Mouse (Mus musculus) forebrain, embryonic 13.5 days (tissue): Measurements from ENCODE around the gene Gpc5. TPM values are rescaled to one million over a fixed set of nuclear protein-coding genes. Genes with fewer than 3 reads are reported as not detected.
A peak's percentile ranks its signal among the peaks of the same experiment; 100 is the strongest.

ENCODE experiments used
- ATAC-seq: fragments of 200-750 bp; cut with Nextera tagmentation; 2 replicates; pipeline ENCODE4 v1.8.0; 2017
- H3K27ac ChIP-seq: fragments of 300-500 bp; sonication (generic); 2 replicates; pipeline ENCODE4 v1.5.1; 2015; ENCODE audit warnings: inconsistent platforms, mild to moderate bottlenecking, moderate library complexity
- H3K27me3 ChIP-seq: fragments of 300-500 bp; sonication (generic); 2 replicates; pipeline ENCODE4 v1.6.1; 2015; ENCODE audit warnings: mild to moderate bottlenecking, inconsistent platforms
- H3K36me3 ChIP-seq: fragments of 300-500 bp; sonication (generic); 2 replicates; pipeline ENCODE4 v1.6.1; 2015; ENCODE audit warnings: mild to moderate bottlenecking, inconsistent platforms; ENCODE audit not compliant: poor library complexity, severe bottlenecking
- H3K4me1 ChIP-seq: fragments of 300-500 bp; sonication (generic); 2 replicates; pipeline ENCODE4 v1.6.1; 2015; ENCODE audit warnings: inconsistent platforms
- H3K4me2 ChIP-seq: fragments of 300-500 bp; sonication (generic); 2 replicates; pipeline ENCODE4 v1.6.1; 2015; ENCODE audit warnings: inconsistent platforms, mild to moderate bottlenecking, moderate library complexity
- H3K4me3 ChIP-seq: fragments of 300-500 bp; sonication (generic); 2 replicates; pipeline ENCODE4 v1.5.1; 2015; ENCODE audit warnings: mild to moderate bottlenecking, inconsistent platforms
- H3K9ac ChIP-seq: fragments of 300-500 bp; sonication (generic); 2 replicates; pipeline ENCODE4 v1.6.1; 2015; ENCODE audit warnings: mild to moderate bottlenecking, inconsistent platforms
- H3K9me3 ChIP-seq: fragments of 300-500 bp; sonication (generic); replicated peaks from 2 replicates; pipeline ENCODE4 v1.6.1; 2016; ENCODE audit warnings: inconsistent platforms
- WGBS: fragments of 180-500 bp; shearing (Covaris S2); methylation state at CpG from one replicate; pipeline ENCODE4 v1.1.7; 2015; 5-methylcytosine and 5-hydroxymethylcytosine counted together
- polyA plus RNA-seq: library from polyadenylated mRNA; unstranded; fragments of >200 nt; fragmentation: Nextera tagmentation; extraction: Ambion mirVana; gene quantifications from 2 replicates; pipeline ENCODE4 v1.2.1, GENCODE M21; 2015

Gpc5 gene
- 0.77 and 1.4 TPM in 2 replicates for polyA plus RNA-seq

DNA sequence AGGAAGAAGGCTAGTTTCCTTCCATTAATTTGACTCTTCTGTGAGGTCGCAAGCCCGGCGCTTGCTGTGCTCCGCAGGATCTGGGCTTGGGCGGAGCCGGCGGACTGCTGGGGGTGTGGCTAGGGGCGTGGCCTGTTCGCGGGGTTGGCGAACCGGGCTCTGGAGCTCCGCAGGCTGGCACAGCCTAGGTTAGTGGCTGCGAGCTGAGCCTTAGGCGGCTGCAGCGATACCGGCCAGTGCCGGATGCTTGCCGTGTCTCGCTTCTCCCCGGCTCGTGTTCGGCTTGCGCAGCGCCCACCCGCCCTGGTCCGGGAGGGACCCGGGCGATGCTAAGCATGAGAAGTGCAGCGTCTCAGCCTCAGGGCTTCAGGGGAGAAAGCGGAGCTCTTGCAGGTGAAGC is at the start of gene Gpc5:
Gene Gpc5, plus strand, starts transcription at position 135 of the 400 bp plus-strand sequence.
- no peaks in the 10 kb centered on the region for H3K9me3 ChIP-seq
- peak within 1 kb of the TSS; percentile 74 for H3K9ac ChIP-seq
- H3K4me3 ChIP-seq = peak within 1 kb of the TSS; percentile 67
- ATAC-seq = peak; percentile 100
- H3K27ac ChIP-seq = no peak within 1 kb of the TSS
- H3K27me3 ChIP-seq = peaks cover 45% of the 10 kb centered on the region
- H3K4me2 ChIP-seq = peak within 1 kb of the TSS; percentile 99
- under 1% methylated on average over 31 of the region's 31 CpGs for WGBS
- H3K4me1 ChIP-seq = peaks cover 10% of the 10 kb centered on the region
- no peaks in the 10 kb centered on the region for H3K36me3 ChIP-seq

DNA sequence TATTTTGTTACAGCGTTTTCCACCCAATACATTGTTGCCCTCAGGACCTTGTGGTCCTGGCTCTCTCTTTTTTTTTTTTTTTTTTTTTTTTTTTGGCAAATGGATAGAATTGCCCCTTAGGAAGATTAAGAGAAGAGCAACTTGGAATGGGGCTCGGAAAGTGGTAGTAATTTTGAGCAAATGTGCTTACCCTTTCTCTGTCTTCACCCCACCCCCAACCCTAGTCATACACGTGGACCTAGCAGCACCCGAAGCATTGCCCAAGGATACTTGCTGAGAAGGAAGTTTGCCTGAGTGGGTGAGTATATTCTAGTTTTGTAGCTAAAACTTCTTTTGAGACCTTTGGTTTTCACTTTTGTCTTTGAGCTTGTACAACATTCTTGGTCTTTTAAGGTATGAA is 49.4 kb upstream of the Gpc5 start:
- H3K4me2 ChIP-seq = peak overlapping the region; percentile 61
- peak overlapping the region; percentile 94; the same call in 1 of the 2 replicates for H3K27ac ChIP-seq
- no peaks in the 10 kb centered on the region for H3K9me3 ChIP-seq
- peaks cover 5% of the 10 kb centered on the region; the same call in 1 of the 2 replicates for H3K27me3 ChIP-seq
- no peak for ATAC-seq
- WGBS = 1% methylated on average over 4 of the region's 4 CpGs
- H3K9ac ChIP-seq = peak overlapping the region; percentile 99
- H3K4me3 ChIP-seq = peak overlapping the region; percentile 94
- H3K4me1 ChIP-seq = peaks cover 40% of the 10 kb centered on the region
- H3K36me3 ChIP-seq = peaks cover 43% of the 10 kb centered on the region

DNA sequence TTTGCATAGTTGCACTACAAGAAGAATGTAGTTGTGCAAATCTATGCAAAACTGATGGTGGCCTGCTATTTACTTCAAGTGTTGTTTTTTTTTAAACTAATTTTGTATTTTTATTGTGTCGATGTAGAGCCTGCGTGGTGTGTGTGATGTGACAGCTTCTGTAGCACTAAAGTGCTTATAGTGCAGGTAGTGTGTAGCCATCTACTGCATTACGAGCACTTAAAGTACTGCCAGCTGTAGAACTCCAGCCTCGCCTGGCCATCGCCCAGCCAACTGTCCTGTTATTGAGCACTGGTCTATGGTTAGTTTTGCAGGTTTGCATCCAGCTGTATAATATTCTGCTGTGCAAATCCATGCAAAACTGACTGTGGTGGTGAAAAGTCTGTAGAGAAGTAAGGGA is 48.0 kb upstream of the Gpc5 start:
- H3K4me1 ChIP-seq = peaks cover 40% of the 10 kb centered on the region
- ATAC-seq = no peak
- no peak overlapping the region for H3K27ac ChIP-seq
- peak overlapping the region; percentile 94 for H3K4me3 ChIP-seq
- WGBS = 84% methylated on average over 5 of the region's 5 CpGs
- no peaks in the 10 kb centered on the region for H3K9me3 ChIP-seq
- 0 out of 2 replicates have a peak, but pooled peaks cover under 1% of the 10 kb centered on the region for H3K27me3 ChIP-seq
- peaks cover 47% of the 10 kb centered on the region for H3K36me3 ChIP-seq
- H3K9ac ChIP-seq = no peak overlapping the region; the same call in 1 of the 2 replicates
- peak overlapping the region; percentile 61 for H3K4me2 ChIP-seq

DNA sequence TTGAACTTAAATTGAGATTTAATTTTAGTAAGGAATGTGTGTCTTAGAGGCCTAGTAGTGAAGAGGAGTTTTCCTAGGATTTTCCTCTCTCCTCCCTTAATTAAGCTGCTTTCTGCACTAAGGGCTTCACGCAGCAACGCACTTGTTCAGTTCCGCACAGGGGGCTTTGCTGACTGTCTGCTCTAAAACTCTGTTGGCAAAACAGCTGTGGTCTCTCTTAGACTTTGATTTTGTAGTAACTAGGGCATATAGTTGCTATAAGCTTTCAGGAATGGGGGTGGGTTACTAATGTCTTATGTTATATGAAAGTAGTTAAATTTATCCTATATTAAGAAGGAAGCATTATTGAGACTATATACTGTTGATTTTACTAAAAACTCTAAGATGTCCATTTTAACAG is 46.3 kb upstream of the Gpc5 start:
- Histone ChIP-seq H3K9ac (no peak overlapping the region), H3K4me2 (no peak overlapping the region), H3K4me1 (peaks cover 36% of the 10 kb centered on the region), H3K4me3 (no peak overlapping the region), H3K27me3 (no peaks in the 10 kb centered on the region), H3K9me3 (no peaks in the 10 kb centered on the region), H3K36me3 (peaks cover 47% of the 10 kb centered on the region), H3K27ac (no peak overlapping the region)
- no peak for ATAC-seq
- 65% methylated on average over 3 of the region's 3 CpGs for WGBS

DNA sequence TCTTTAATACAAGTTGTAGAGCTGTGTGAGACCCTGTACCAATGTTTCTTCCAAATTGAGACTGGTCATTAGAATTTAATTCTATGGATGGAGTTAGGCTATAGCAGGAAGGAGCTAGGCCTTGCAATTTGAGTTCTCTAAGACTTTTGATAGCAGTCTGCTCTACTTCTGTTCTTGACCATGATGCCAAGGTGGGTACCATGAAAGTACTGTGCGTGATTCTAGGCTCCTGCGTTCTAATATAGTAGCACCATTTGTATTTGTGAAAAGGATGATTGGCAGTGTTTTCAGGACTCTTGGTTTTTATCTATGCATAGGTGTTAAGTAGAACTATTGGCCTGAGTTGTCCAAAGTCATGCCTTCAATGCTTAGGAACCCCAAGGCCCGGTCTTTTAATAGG is 44.7 kb upstream of the Gpc5 start:
- peaks cover 36% of the 10 kb centered on the region for H3K4me1 ChIP-seq
- WGBS = 85% methylated on average over 3 of the region's 3 CpGs
- H3K36me3 ChIP-seq = peaks cover 47% of the 10 kb centered on the region
- no peak overlapping the region for H3K27ac ChIP-seq
- H3K4me3 ChIP-seq = no peak overlapping the region
- no peak for ATAC-seq
- no peaks in the 10 kb centered on the region for H3K9me3 ChIP-seq
- H3K27me3 ChIP-seq = no peaks in the 10 kb centered on the region
- H3K9ac ChIP-seq = no peak overlapping the region
- no peak overlapping the region for H3K4me2 ChIP-seq

DNA sequence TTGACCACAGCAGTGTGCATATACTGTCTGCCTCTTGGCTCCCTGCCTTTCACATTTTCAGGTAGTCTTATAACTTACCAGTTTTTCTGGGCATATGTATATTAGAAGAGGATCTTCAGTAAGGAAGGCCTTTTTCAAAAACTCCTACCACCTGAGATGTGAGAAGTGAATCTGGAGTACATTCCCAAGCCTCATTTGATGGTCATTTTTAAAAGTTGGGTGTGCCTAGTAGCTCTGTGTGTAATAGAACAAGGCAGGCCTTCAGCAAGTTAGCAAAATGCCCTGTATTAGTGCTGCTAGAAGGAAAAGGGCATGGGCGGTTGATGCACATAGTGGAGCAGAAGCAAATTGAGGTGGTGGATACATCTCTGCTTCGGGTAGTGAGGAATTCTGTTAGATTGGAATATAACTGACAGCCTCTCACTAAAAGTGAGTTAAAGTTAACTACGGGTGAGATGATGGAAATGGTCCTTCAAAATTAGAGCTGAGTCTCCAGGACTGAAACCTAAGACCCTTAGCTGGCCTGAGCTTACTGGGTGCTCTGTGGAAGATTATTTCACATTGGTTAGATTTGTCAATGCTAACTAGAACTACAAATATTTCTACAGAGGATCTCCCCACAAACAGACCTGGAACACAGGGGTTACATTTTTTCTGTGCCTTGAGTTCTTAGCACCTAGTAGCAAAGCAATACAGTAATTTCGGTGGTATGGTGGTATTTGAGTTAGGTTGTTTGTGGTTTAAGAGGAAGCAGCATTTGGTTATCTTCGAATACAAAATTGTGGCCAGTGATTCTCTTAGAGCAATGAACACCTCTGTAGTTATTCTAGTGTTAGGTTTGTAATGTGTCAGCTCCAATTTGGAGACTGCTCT is 43.8 kb upstream of the Gpc5 start:
- Histone ChIP-seq H3K9me3 (no peaks in the 10 kb centered on the region), H3K27ac (no peak overlapping the region), H3K4me2 (no peak overlapping the region), H3K4me3 (no peak overlapping the region), H3K27me3 (no peaks in the 10 kb centered on the region), H3K4me1 (peaks cover 30% of the 10 kb centered on the region), H3K36me3 (peaks cover 46% of the 10 kb centered on the region), H3K9ac (no peak overlapping the region)
- 59% methylated on average over 5 of the region's 5 CpGs for WGBS
- ATAC-seq = no peak

DNA sequence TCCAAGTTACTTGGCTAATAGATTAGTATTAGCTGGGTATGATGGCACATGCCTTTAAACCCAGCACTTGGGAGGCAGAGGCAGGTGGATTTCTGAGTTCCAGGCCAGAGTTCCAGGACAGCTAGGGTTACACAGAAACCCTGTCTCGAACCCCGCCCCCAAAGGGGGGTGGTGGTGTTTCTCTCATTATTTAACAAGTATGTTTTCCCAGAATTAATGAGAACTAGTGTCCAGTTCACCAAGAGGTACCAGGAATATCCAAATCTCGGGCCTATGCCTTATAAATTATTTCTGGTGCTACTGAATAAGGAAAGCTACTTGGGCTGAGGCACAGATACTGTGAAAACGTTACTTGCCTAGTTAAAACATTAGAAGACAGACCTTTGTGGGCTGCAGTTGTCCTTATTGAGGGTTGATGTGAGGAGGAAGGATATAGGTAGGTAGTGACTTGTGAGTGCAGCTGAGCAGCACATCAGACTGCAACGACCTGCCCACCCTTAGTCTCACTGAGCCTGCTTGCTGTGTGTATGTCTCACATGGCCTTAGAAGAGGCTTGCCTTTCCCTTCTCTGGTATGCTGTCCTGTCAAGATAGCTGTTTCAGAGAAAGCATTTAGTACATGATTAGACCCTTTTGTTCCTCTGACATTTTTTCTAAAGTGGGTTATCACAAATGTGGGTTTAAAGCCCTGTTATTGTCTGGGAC is 43.0 kb upstream of the Gpc5 start:
- ATAC-seq = peak; percentile 36; the same call in 1 of the 2 replicates
- H3K27ac ChIP-seq = no peak overlapping the region
- H3K9ac ChIP-seq = no peak overlapping the region
- H3K36me3 ChIP-seq = peaks cover 38% of the 10 kb centered on the region
- H3K9me3 ChIP-seq = no peaks in the 10 kb centered on the region
- H3K4me3 ChIP-seq = no peak overlapping the region
- WGBS = 35% methylated on average over 5 of the region's 5 CpGs
- H3K27me3 ChIP-seq = no peaks in the 10 kb centered on the region
- H3K4me2 ChIP-seq = no peak overlapping the region
- H3K4me1 ChIP-seq = peaks cover 22% of the 10 kb centered on the region

DNA sequence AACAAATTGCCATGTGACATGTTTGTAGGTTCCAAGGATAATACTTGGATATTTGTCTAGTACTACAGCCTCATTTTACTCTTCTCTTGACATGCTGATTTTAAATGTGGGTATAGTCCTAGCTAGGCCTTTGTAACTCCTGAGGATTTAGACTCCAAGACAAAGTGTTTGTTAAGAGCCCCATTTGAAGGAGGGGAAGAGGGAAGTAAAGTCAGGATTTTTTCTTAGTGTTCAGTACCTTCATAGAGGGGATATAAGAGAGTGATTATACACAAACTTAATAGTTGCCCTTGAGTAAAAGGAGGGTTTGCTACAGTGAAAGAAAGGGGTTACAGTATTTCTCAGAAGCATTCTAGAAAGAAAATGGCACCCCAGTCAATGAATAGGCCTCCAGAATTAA is 42.2 kb upstream of the Gpc5 start:
- Histone ChIP-seq H3K27me3 (no peaks in the 10 kb centered on the region), H3K9me3 (no peaks in the 10 kb centered on the region), H3K4me1 (peaks cover 14% of the 10 kb centered on the region), H3K4me3 (no peak overlapping the region), H3K4me2 (no peak overlapping the region), H3K27ac (no peak overlapping the region), H3K36me3 (peaks cover 30% of the 10 kb centered on the region), H3K9ac (no peak overlapping the region)
- no peak for ATAC-seq

DNA sequence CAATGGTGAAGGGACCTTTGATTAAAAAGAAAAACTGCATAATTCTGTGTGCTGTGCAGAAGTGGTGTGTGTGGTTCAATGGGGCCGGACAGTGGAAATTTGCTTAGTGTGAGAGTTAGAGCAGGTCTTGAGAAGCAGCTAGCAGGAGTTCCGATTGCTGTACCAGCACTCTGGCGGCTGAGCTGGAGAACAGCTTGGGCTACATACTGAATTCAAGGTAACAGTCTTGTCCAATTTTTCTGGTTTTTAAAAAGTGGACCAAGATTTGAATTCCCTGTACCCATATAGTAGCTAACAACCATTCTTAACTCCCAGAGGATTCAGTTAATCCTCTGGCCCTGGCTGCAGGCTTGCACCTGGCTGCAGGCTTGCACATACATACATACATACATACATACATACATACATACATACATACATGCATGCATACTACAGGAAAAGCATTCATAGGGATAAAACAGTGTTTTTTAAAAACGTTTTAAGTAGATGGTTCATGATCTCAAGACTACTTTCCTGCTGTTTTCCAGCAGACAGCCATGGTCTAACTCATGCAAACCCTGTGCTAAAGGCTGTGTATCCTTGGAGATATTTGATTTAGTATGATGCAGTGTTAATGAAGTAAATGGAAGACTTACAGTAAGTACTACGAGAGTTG is 40.8 kb upstream of the Gpc5 start:
- 80% methylated on average over 5 of the region's 5 CpGs for WGBS
- Histone ChIP-seq H3K36me3 (peaks cover 16% of the 10 kb centered on the region), H3K4me2 (no peak overlapping the region), H3K27me3 (no peaks in the 10 kb centered on the region), H3K27ac (no peak overlapping the region), H3K4me1 (peaks cover under 1% of the 10 kb centered on the region), H3K9ac (no peak overlapping the region), H3K9me3 (no peaks in the 10 kb centered on the region), H3K4me3 (no peak overlapping the region)
- ATAC-seq = no peak

DNA sequence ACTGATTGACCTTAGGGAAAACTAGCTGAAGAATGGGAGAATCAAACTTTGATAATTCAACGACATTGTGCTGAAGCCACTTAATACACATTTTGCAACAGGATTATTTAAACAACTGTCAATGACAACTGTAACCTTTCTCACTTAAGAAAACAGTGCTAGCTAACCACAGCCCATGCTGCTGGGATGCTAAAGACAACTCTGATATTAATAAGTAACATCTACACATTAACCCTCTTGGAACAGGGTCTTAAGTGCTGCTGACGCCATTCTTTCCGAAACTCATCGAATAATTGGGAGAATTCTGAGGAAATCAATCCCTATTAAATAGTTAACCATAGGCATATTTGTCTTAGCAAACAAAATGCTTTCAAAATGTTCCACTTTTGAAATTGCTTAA is 39.6 kb upstream of the Gpc5 start:
- H3K4me2 ChIP-seq = no peak overlapping the region
- H3K36me3 ChIP-seq = peaks cover 7% of the 10 kb centered on the region
- H3K27me3 ChIP-seq = no peaks in the 10 kb centered on the region
- no peaks in the 10 kb centered on the region for H3K9me3 ChIP-seq
- H3K4me3 ChIP-seq = no peak overlapping the region
- no peaks in the 10 kb centered on the region for H3K4me1 ChIP-seq
- H3K27ac ChIP-seq = no peak overlapping the region
- H3K9ac ChIP-seq = no peak overlapping the region
- WGBS = 95% methylated on average over 4 of the region's 4 CpGs
- no peak for ATAC-seq

DNA sequence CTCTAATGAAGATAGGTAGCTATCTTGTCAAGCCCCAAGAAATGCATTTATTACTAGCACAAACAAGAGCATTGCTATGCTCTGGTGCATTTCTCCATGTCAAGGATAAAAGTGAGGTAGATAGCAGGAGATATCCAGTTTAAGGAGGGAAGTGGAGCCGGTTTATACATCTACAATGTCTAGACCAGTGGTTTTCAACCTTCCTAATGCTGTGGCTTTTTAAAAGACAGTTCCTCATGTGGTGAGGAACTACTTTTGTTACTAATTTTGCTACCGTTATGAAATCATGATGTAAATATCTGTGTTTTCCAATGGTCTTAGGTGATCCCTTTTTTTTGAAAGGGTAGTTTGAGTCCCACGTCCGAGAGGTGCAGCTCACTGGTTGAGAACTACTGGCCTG is 37.8 kb upstream of the Gpc5 start:
- H3K36me3 ChIP-seq = no peaks in the 10 kb centered on the region
- no peaks in the 10 kb centered on the region for H3K9me3 ChIP-seq
- no peak overlapping the region for H3K4me2 ChIP-seq
- no peak overlapping the region for H3K27ac ChIP-seq
- no peak overlapping the region for H3K4me3 ChIP-seq
- H3K4me1 ChIP-seq = no peaks in the 10 kb centered on the region
- H3K27me3 ChIP-seq = no peaks in the 10 kb centered on the region
- 93% methylated on average over 4 of the region's 4 CpGs for WGBS
- no peak overlapping the region for H3K9ac ChIP-seq
- ATAC-seq = no peak

DNA sequence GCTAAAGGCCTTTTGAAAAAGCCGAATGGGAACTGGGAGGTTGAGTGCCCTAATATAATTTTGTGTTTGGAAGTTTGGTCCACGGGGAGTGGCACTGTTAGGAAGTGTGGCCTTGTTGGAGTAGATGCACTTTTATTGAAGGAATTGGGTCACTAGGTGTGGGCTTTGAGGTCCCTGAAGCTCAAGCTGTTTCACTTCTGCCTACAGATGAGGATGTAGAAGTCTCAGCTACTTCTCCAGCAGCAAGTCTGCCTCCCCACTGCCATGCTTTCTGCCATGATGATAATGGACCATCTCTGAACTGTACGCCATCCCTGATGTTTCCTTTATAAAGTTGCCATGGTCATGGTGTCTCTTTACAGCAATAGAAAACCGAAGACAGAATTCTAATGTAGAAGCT is 34.5 kb upstream of the Gpc5 start:
- Histone ChIP-seq H3K9me3 (no peaks in the 10 kb centered on the region), H3K4me2 (no peak overlapping the region), H3K9ac (no peak overlapping the region), H3K27me3 (no peaks in the 10 kb centered on the region), H3K4me1 (no peaks in the 10 kb centered on the region), H3K4me3 (no peak overlapping the region), H3K27ac (no peak overlapping the region), H3K36me3 (no peaks in the 10 kb centered on the region)
- WGBS = 90% methylated on average over 4 of the region's 4 CpGs
- ATAC-seq = no peak
